Comparison of ENCODE assay signal across 11 mouse cellular contexts in genomic region chr5:127592854-127593253, GRCm38 (mm10). TPM values are rescaled to one million over a fixed set of nuclear protein-coding genes. Genes with fewer than 3 reads are reported as not detected.
DNase-seq lines count a peak whose midpoint lies in the region; ATAC-seq lines count a peak whose summit lies in the region.
"Had no signal": no experiment of that assay in that cellular context is flagged by ENCODE, and none has a peak within 500 bp of the region (broad histone marks: within the 10 kb centered on the region; RNA-seq: fewer than 3 reads in every experiment).

No protein-coding gene starts in this region.

- no peak for ATAC-seq in kidney, embryonic 16.5 days (ENCODE audit: low FRiP score, low TSS enrichment)
- ATAC-seq in midbrain, embryonic 11.5 days (ENCODE audit: low FRiP score): no peak

- peak; percentile 13 to 70 for DNase-seq in adrenal gland, adult (ENCODE audit: inconsistent age in 2 of 2, low spot score in 1 of 2)
- no peak for DNase-seq in adrenal gland, adult 8-10 months
- peak; percentile 52 for DNase-seq in kidney, adult 9 months
- DNase-seq in A20 (ENCODE audit: low read depth, low spot score): peak; percentile 35
- DNase-seq in forelimb bud, embryonic 11.5 days (ENCODE audit: low read depth, low spot score): peak; percentile 20
- DNase-seq in spleen, postnatal 14 days (ENCODE audit: low spot score in 2 of 2): no peak
- DNase-seq in midbrain, embryonic 11.5 days (ENCODE audit: low spot score, missing footprints): no peak
- DNase-seq: cerebellum, adult 9-11 months had no signal

- no peaks in the 10 kb centered on the region for H3K9me3 ChIP-seq in kidney, embryonic 16.5 days (ENCODE audit: low read length)
- no peaks in the 10 kb centered on the region for H3K9me3 ChIP-seq in midbrain, embryonic 11.5 days (ENCODE audit: control insufficient read depth, low read length)
- H3K9me3 ChIP-seq: heart, embryonic 15.5 days; liver, embryonic 15.5 days had no signal

- no peaks in the 10 kb centered on the region for H3K4me1 ChIP-seq in kidney, embryonic 16.5 days (ENCODE audit: insufficient read depth, low read length)
- H3K4me1 ChIP-seq in midbrain, embryonic 11.5 days (ENCODE audit: control insufficient read depth, insufficient read depth, low read length): no peaks in the 10 kb centered on the region
- H3K4me1 ChIP-seq: heart, embryonic 15.5 days; liver, embryonic 15.5 days had no signal

- H3K36me3 ChIP-seq in kidney, embryonic 16.5 days (ENCODE audit: insufficient read depth, low read length): peaks cover 53% of the 10 kb centered on the region
- H3K36me3 ChIP-seq in midbrain, embryonic 11.5 days (ENCODE audit: control insufficient read depth, insufficient read depth, low read length): peaks cover 10% of the 10 kb centered on the region

- no peaks in the 10 kb centered on the region for H3K27me3 ChIP-seq in kidney, embryonic 16.5 days (ENCODE audit: insufficient read depth, low read length)
- no peaks in the 10 kb centered on the region for H3K27me3 ChIP-seq in midbrain, embryonic 11.5 days (ENCODE audit: control insufficient read depth, insufficient read depth, low read length)
- H3K27me3 ChIP-seq: heart, embryonic 15.5 days; liver, embryonic 15.5 days had no signal

- H3K27ac ChIP-seq in kidney, embryonic 16.5 days (ENCODE audit: low read length): no peak overlapping the region
- no peak overlapping the region for H3K27ac ChIP-seq in midbrain, embryonic 11.5 days (ENCODE audit: low read depth, low read length)
- H3K27ac ChIP-seq: heart, embryonic 15.5 days; liver, embryonic 15.5 days had no signal

- no peak overlapping the region for H3K4me3 ChIP-seq in kidney, embryonic 16.5 days (ENCODE audit: low read length)
- H3K4me3 ChIP-seq in midbrain, embryonic 11.5 days (ENCODE audit: low read depth, low read length): no peak overlapping the region
- H3K4me3 ChIP-seq: heart, embryonic 15.5 days; liver, embryonic 15.5 days had no signal

- no peak overlapping the region for H3K9ac ChIP-seq in kidney, embryonic 16.5 days (replicated peaks; ENCODE audit: low read length)
- no peak overlapping the region for H3K9ac ChIP-seq in midbrain, embryonic 11.5 days (ENCODE audit: low read length)
- H3K9ac ChIP-seq: heart, embryonic 15.5 days; liver, embryonic 15.5 days had no signal

- no peak overlapping the region for H3K4me2 ChIP-seq in kidney, embryonic 16.5 days (replicated peaks; ENCODE audit: low read depth, low read length)
- no peak overlapping the region for H3K4me2 ChIP-seq in midbrain, embryonic 11.5 days
- H3K4me2 ChIP-seq: heart, embryonic 15.5 days; liver, embryonic 15.5 days had no signal

- WGBS in kidney, embryonic 16.5 days: 76% methylated on average over 6 of the region's 6 CpGs
- WGBS in midbrain, embryonic 11.5 days: 80% methylated on average over 6 of the region's 6 CpGs

RNA-seq across cellular contexts. Expression of gene Glt1d1, which starts 39.2 kb away (rescaled TPM):
- 1 to 10 TPM in 1 of 4 experiments, under 1 TPM in 3; 0.46 to 3.1 (median 0.55) TPM for total RNA-seq in adrenal gland, adult 8-10 months (2022)
- 0.27 and 0.54 TPM in 2 replicates for polyA plus RNA-seq in kidney, embryonic 16.5 days (2015; fragmentation: Nextera tagmentation; extraction: Ambion mirVana)
- 0.33 and 1.1 TPM in 2 replicates for polyA plus RNA-seq in midbrain, embryonic 11.5 days (2014; fragmentation: Nextera tagmentation; extraction: Ambion mirVana)
- polyA plus RNA-seq: heart, embryonic 15.5 days had no signal

RNA-seq across cellular contexts. Expression of gene Slc15a4, which starts 39.8 kb away (rescaled TPM):
- 10 to 100 TPM; 16.9 to 20.0 (median 19.1) TPM for total RNA-seq in adrenal gland, adult 8-10 months (2022)
- polyA plus RNA-seq in kidney, embryonic 16.5 days (2015; fragmentation: Nextera tagmentation; extraction: Ambion mirVana): 20.5 and 23.3 TPM in 2 replicates
- polyA plus RNA-seq in midbrain, embryonic 11.5 days (2014; fragmentation: Nextera tagmentation; extraction: Ambion mirVana): 21.0 and 23.1 TPM in 2 replicates

Comparison
In these comparisons a context has a peak if more than half of its experiments do, and no peak if none do; other contexts are left out.
1. DNase-seq: peak in adrenal gland, adult (2 of 2), kidney, adult 9 months (single experiment), A20 (single experiment) and forelimb bud, embryonic 11.5 days (single experiment); none in adrenal gland, adult 8-10 months (single experiment), spleen, postnatal 14 days (0 of 2) and midbrain, embryonic 11.5 days (single experiment).